Mouse (Mus musculus): ENCODE data around the gene Syvn1.
"Not testable (repeated sequence)": the region's sequence is repeated elsewhere in the genome, so short reads cannot be mapped to it uniquely, and the experiment has no call there.

DNA sequence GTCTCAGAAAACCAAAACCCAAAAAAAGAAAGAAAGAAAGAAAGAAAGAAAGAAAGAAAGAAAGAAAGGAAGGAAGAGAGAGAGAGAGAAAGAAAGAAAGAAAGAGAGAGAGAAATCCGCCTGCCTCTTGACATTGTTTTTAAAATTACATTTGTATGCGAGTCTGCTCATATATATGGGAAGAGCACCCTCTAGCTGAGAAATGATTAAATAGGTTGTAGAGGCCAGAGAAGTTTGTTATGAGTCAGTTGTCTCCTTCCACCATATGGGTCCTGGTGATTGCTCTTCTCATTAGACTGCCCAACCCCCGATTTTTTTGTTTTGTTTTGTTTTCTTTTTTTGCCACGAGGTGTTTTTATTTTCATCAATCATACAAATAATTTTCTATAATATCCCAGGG is 2.3 kb upstream of the Syvn1 start:
- TF ChIP-seq CTCF (IDR thresholded peaks at IDR 0.05; ENCODE audit: low read depth): peak; percentile 72
- not testable (repeated sequence) for TF ChIP-seq EP300 (optimal IDR thresholded peaks at IDR 0.05)

Data from stomach, postnatal 0 days (tissue).